Mouse (Mus musculus) right cerebral cortex, adult 2 months (tissue): Measurements from ENCODE around the gene Arfip1.
A peak's percentile ranks its signal among the peaks of the same experiment; 100 is the strongest.

Experiments
- DNase-seq, 2 experiments: peaks; one replicate each; pipeline ENCODE4 v3.0.0; 2021 to 2022; ENCODE audit warnings: low spot score in 2 of 2

Arfip1 gene

DNA sequence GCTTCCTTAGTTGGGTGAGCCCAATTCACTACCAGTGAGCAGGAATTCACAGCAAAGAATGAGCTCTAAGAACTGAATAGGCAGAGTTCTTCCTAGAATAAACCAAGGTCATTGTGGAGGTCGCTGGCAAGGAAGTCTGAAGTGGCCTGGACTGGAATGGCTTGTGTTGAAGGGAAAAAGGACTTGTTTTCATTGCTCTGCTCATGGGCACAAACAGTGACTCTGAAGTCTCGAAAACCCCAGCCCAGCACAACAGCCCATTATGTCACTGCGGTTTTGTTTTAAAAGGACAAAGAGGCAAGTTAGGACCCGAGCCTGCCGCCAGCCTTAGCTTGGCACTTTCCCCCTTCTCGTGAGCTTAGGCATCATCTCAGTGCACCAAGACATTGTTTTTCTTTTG lies 93.7 kb downstream of the Arfip1 start:
- DNase-seq, result no peak

GRCm38 (mm10) chr3:84484891-84485290 lies 97.5 kb downstream of the Arfip1 start:
- DNase-seq, result no peak

- no peak for DNase-seq
These were observed 98.1 kb downstream of the Arfip1 start for GRCm38 (mm10) chr3:84484333-84484732.

- DNase-seq, result no peak
These were observed 100.3 kb downstream of the Arfip1 start for GRCm38 (mm10) chr3:84482121-84482520.

DNA sequence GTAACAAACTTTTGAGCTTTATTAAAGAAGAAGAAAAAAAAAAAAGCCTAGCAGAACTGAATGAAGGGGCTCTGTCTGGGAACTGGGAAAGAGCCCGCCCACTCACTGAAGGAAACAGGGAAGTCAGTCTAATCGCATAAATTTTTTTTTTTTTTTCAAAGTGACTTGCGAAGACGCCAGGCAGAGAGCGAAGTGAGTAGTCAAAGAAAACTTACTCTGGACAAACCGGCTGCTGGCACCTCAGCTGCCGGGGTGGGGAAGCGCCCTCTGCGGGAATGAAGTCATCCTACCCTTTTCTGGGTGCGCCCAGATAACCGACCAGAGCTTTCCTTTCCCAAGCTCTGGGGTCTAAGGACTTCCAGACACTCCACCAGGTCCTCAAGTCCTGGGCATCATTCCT lies 101.3 kb downstream of the Arfip1 start:
- peak; percentile 25 to 44 for DNase-seq

GRCm38 (mm10) chr3:84480006-84480897 lies 102.2 kb downstream of the Arfip1 start, which contains the start of gene Fhdc1:
Gene Fhdc1, minus strand, starts transcription at chr3:84480429.
- DNase-seq, result peak; percentile 33 to 48

GRCm38 (mm10) chr3:84479293-84480005 lies 103.0 kb downstream of the Arfip1 start:
- DNase-seq, result peak; percentile 14 to 26

GRCm38 (mm10) chr3:84478896-84479292 lies 103.5 kb downstream of the Arfip1 start:
- no peak for DNase-seq

DNA sequence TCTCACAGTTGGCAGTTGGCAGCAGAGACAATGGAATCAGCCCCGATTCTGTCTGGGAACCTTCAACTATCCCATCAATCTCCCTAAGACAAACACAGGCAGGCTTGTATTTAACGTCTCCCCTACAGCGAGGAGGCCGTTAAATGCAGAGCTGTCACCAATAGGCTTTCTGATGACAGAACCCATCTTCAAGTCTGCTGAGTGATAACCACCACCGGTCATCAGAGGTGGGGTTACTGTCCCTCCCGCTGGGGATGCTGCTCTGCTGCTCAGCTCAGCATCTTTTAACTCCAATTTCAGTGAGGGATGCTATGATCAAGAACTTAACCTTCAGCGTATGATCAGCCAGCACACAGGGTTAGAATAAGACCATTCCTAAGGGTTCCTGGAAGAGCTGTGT lies 104.2 kb downstream of the Arfip1 start:
- DNase-seq, result no peak

DNA sequence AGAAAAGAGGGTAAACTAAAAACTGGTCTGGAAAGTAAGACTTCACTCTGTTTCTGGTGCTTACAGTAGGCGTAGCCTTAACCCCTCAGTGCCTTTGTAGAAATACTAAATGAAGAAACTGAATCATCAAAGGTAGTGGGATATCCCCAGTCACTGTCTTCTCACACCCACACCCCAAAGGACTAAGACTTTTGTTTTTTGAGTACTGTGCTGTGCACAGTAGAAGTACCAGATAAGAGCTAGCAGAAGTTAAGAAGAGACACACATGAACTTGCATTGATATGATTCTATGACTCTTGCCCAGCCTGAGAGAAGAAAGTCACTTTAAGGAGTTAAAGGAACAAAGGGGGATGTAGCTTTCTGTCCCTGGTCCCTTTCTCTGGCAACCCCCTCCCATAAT lies 104.9 kb downstream of the Arfip1 start:
- no peak for DNase-seq

- DNase-seq, result no peak
These were observed 107.2 kb downstream of the Arfip1 start for GRCm38 (mm10) chr3:84474981-84475775.

- no peak for DNase-seq
These were observed 108.0 kb downstream of the Arfip1 start for GRCm38 (mm10) chr3:84474398-84474797.

DNA sequence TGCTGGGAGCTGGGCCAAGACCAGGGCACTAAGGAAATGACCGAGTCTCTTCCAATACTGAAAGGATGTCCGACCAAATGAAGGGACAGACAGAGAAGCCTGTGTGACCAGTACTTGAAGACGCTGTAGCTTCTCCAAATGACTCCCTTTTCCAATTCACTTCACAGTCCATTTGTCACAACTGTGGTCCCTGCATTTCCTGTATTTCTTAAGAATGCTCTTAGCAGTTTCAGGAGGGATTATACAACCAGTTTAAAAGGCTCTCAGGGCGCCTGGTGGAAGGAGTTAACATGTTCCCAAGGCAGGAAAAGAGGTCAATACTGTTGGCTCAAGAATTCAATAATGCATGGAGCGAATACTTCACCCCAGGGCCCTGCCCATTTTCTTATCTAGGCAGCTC lies 109.5 kb downstream of the Arfip1 start:
- no peak for DNase-seq

GRCm38 (mm10) chr3:84472527-84472926 lies 109.9 kb downstream of the Arfip1 start:
- no peak for DNase-seq

GRCm38 (mm10) chr3:84471146-84471545 lies 111.3 kb downstream of the Arfip1 start:
- DNase-seq, result no peak

- DNase-seq, result no peak
These were observed 114.3 kb downstream of the Arfip1 start for GRCm38 (mm10) chr3:84468111-84468453.

DNA sequence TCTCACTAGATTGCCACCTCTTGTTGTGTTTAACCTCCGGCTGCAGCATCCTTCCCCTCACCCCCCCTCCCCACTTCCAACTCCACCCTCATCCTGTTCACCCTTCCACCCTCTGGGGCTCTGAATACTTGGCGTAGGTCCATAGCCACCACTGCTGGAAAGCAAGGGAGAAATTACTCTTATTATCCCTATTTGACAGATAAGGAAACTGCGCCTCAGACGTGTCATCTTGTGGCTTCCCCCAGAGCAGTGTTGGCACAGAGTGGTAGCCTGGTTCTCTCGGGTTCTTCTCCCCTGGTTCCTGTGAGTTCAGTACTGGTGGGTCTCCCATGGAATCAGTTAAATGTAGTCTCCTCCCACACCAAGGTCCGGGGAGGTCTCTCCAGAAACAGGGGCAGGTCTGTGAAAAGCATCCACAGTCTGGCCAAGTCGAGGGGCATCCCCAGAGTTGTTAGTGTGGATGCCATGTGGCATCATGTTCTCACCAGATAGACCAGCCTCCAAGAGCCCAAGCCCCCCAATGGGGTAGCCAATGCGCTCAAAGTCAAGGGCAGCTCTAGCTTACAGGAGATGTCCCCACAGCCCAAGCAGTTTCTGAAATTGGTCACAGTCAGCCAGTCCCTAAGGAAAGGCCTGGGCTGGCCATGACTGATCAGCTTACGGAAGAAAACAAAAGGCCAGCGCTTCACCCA lies 114.9 kb downstream of the Arfip1 start:
- no peak for DNase-seq

- no peak for DNase-seq
These were observed 116.5 kb downstream of the Arfip1 start for GRCm38 (mm10) chr3:84465822-84466500.

GRCm38 (mm10) chr3:84461687-84462086 lies 120.7 kb downstream of the Arfip1 start:
- DNase-seq, result no peak

- DNase-seq, result no peak
These were observed 121.5 kb downstream of the Arfip1 start for GRCm38 (mm10) chr3:84460952-84461351.

DNA sequence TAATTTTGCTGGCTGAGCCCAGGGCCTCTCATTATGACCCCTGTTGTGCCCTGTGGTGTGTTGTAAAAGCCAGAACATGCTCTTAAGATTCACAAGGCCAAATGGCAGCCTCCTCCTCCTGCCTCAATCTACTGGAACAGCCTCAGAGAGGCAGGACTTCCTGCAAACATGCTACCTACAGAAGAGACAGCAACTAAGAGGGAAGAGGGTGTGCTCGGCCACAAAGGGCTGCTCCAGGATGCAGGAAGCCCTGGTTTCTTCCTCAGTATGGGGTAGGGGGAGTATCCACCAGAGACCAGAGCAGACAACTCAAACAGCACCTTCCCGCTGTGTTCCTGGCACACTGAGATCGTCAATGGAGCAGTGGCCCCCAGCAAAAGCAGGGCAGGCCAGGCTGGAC lies 121.9 kb downstream of the Arfip1 start:
- no peak for DNase-seq
